Mouse (Mus musculus) intestine, postnatal 0 days (tissue): ENCODE data around the gene Crebzf. TPM values are rescaled to one million over a fixed set of nuclear protein-coding genes. Genes with fewer than 3 reads are reported as not detected.
A peak's percentile ranks its signal among the peaks of the same experiment; 100 is the strongest.

Source experiments
- ATAC-seq: fragments of 200-750 bp; cut with Nextera tagmentation; 2 replicates; pipeline ENCODE4 v1.8.0; 2017; ENCODE audit warnings: mild to moderate bottlenecking, moderate TSS enrichment, moderate library complexity
- H3K27ac ChIP-seq: fragments of 300-500 bp; sonication (generic); 2 replicates; pipeline ENCODE4 v1.5.1; 2014; ENCODE audit warnings: mild to moderate bottlenecking, low read depth, low read length, moderate library complexity
- H3K27me3 ChIP-seq: fragments of 300-500 bp; sonication (generic); replicated peaks from 2 replicates; pipeline ENCODE4 v1.6.1; 2014; ENCODE audit warnings: low read length, mixed read lengths; ENCODE audit not compliant: control insufficient read depth, insufficient read depth
- H3K36me3 ChIP-seq: fragments of 300-500 bp; sonication (generic); 2 replicates; pipeline ENCODE4 v1.6.1; 2014; ENCODE audit warnings: mild to moderate bottlenecking, moderate library complexity; ENCODE audit not compliant: control insufficient read depth, insufficient read depth
- H3K4me1 ChIP-seq: fragments of 300-500 bp; sonication (generic); replicated peaks from 2 replicates; pipeline ENCODE4 v1.6.1; 2014; ENCODE audit warnings: antibody characterized with exemption, low read length, mixed read lengths; ENCODE audit not compliant: control insufficient read depth, insufficient read depth
- H3K4me2 ChIP-seq: fragments of 300-500 bp; sonication (generic); replicated peaks from 2 replicates; pipeline ENCODE4 v1.6.1; 2014; ENCODE audit warnings: low read depth, mild to moderate bottlenecking, moderate library complexity
- H3K4me3 ChIP-seq: fragments of 300-500 bp; sonication (generic); 2 replicates; pipeline ENCODE4 v1.5.1; 2014; ENCODE audit warnings: low read depth, low read length
- H3K9ac ChIP-seq: fragments of 300-500 bp; sonication (generic); 2 replicates; pipeline ENCODE4 v1.6.1; 2014; ENCODE audit warnings: mild to moderate bottlenecking, low read depth, low read length
- H3K9me3 ChIP-seq: fragments of 300-500 bp; sonication (generic); 2 replicates; pipeline ENCODE4 v1.6.1; 2016; ENCODE audit warnings: mixed run types; ENCODE audit not compliant: control insufficient read depth
- CTCF ChIP-seq: sonication (generic); IDR thresholded peaks from 2 replicates; pipeline ENCODE4 v1.5.1; 2016; ENCODE audit warnings: low read depth, mild to moderate bottlenecking, control low read depth, antibody characterized with exemption, moderate library complexity
- WGBS: fragments of 180-500 bp; shearing (Covaris S2); extraction: QIAGEN DNeasy Blood & Tissue Kit; methylation state at CpG from one replicate; pipeline ENCODE4 v1.1.7; 2014; 5-methylcytosine and 5-hydroxymethylcytosine counted together
- polyA plus RNA-seq: library from polyadenylated mRNA; unstranded; fragments of >200 nt; fragmentation: Nextera tagmentation; extraction: Ambion mirVana; gene quantifications from 2 replicates; pipeline ENCODE4 v1.2.1, GENCODE M21; 2015

The Crebzf gene
- polyA plus RNA-seq, result 19.3 and 23.7 TPM in 2 replicates

GRCm38 (mm10) chr7:90442518-90443080, at the start of gene Crebzf:
Crebzf (plus strand) TSS chr7:90442729.
- TF ChIP-seq CTCF, result no peak
- WGBS, result under 1% methylated on average over 42 of the region's 54 CpGs
- peak within 1 kb of the TSS; percentile 80 for H3K4me2 ChIP-seq
- peak; percentile 98 for ATAC-seq
- H3K4me1 ChIP-seq, result no peaks in the 10 kb centered on the region
- H3K27me3 ChIP-seq, result no peaks in the 10 kb centered on the region
- H3K36me3 ChIP-seq, result peaks cover 2% of the 10 kb centered on the region; the same call in 1 of the 2 replicates
- peak within 1 kb of the TSS; percentile 100 for H3K9ac ChIP-seq
- H3K9me3 ChIP-seq, result no peaks in the 10 kb centered on the region
- H3K27ac ChIP-seq, result peak within 1 kb of the TSS; percentile 99
- H3K4me3 ChIP-seq, result peak within 1 kb of the TSS; percentile 98

GRCm38 (mm10) chr7:90395073-90395472, 47.5 kb upstream of the Crebzf start:
- H3K4me2 ChIP-seq, result no peak overlapping the region
- ATAC-seq, result no peak

GRCm38 (mm10) chr7:90395928-90396327, 46.6 kb upstream of the Crebzf start:
- no peak for ATAC-seq
- no peak overlapping the region for H3K4me2 ChIP-seq
- no peak overlapping the region for H3K27ac ChIP-seq
- 56% methylated on average over 5 of the region's 5 CpGs for WGBS
- no peaks in the 10 kb centered on the region for H3K36me3 ChIP-seq
- no peaks in the 10 kb centered on the region for H3K27me3 ChIP-seq
- H3K9ac ChIP-seq, result no peak overlapping the region
- TF ChIP-seq CTCF, result no peak
- H3K4me3 ChIP-seq, result no peak overlapping the region
- H3K4me1 ChIP-seq, result no peaks in the 10 kb centered on the region
- no peaks in the 10 kb centered on the region for H3K9me3 ChIP-seq

More at GRCm38 (mm10) chr7:90395073-90395472, 47.5 kb upstream of the Crebzf start:
- Histone ChIP-seq H3K27ac (no peak overlapping the region), H3K4me1 (no peaks in the 10 kb centered on the region), H3K9ac (no peak overlapping the region), H3K36me3 (no peaks in the 10 kb centered on the region), H3K4me3 (no peak overlapping the region), H3K9me3 (no peaks in the 10 kb centered on the region), H3K27me3 (no peaks in the 10 kb centered on the region)
- TF ChIP-seq CTCF, result no peak
- whole genome bisulfite sequencing, result 47% methylated on average over 4 of the region's 4 CpGs

DNA sequence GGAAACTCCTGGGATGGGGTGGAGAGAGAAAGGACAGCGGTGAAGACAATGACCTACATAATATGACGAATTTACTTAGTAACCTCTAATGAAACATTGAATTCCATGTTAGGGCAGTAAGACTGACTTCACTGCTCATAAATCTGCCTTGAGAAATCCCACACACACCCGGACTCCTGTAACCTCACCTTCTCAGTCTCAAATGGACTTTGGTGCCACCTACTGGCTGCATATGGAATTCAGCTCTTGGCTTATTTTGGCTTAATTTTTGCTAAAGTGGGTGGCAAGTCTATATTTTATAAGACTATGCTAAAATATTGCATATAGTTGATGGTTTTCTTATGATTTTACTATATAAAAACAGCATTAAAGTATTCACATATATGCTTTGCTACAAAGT, 32.6 kb upstream of the Crebzf start:
- no peak overlapping the region for H3K9ac ChIP-seq
- no peaks in the 10 kb centered on the region for H3K4me1 ChIP-seq
- TF ChIP-seq CTCF, result peak; percentile 87
- ATAC-seq, result no peak
- WGBS, result 43% methylated on average over 3 of the region's 3 CpGs
- no peaks in the 10 kb centered on the region for H3K36me3 ChIP-seq
- H3K27ac ChIP-seq, result no peak overlapping the region
- H3K4me2 ChIP-seq, result no peak overlapping the region
- H3K9me3 ChIP-seq, result no peaks in the 10 kb centered on the region
- H3K27me3 ChIP-seq, result no peaks in the 10 kb centered on the region
- H3K4me3 ChIP-seq, result no peak overlapping the region

DNA sequence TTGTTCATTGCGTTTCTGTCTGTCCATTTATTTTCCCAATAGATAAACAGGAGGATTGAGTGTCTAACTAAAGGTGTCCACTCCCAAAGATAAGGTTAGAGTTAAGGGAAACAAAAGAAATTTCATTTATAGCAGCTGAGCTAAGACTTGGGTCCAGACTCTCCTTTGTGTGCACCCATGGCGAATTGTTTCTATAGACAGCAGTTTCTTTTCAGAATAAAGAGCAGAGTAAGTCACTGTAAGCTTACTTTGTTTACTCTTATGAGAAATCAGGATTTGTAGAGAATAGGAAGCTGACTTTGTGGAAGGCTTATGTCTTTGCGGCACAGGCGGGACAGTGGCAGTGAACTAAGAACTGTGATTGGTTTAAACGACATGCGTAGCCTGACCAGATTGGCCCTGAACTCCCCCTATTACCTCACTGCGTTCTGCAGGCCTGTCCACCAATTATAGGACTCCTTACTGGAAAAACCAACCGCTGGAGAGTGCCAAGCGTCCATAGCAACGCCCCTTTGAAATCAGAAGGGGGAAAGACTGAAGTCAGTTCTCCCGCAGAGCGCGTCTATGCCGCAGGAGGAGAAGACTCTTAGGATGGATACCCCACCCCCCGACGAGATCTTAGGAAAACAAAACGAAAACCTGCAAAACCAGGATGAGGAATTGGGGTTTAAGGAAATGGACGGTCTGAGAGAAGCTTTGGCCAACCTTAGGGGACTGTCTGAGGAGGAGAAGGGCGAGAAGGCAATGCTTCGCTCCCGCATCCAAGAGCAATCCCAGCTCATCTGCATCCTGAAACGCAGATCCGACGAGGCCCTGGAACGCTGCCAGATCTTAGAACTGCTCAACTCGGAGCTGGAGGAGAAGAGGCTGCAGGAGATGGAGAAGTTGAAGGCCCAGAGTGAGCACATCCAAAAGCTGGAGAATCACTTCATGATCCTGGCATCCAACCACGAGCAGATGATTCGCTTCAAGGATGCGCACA, 16.2 kb upstream of the Crebzf start, which contains the start of gene Ccdc89:
Gene Ccdc89, plus strand, starts transcription at position 558 of the 982 bp plus-strand sequence.
- H3K9ac ChIP-seq, result peak within 1 kb of the TSS; percentile 26; the same call in 1 of the 2 replicates

DNA sequence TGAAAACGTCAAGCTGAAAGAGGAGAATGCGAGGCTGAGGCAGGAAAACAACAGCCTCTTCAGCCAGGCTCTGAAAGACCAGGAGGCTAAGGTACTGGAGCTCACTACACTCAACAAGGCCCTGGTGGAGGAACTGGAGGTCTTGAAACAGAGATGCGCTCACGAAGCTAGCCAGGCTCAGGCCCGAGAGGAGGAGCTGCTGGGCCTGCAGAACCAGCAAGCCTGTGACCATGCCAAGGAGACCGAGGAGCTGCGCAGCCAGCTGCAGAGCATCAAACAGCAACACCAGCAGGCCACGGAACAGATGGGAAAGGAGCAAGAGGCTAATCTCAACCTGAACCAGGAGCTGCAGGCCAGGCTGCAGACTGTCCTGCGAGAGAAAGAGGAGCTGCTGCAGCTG, 15.5 kb upstream of the Crebzf start:
- Histone ChIP-seq H3K4me3 (peak overlapping the region; percentile 39; the same call in 1 of the 2 replicates), H3K4me2 (peak overlapping the region; percentile 69), H3K9ac (no peak overlapping the region), H3K9me3 (no peaks in the 10 kb centered on the region), H3K27me3 (no peaks in the 10 kb centered on the region), H3K27ac (no peak overlapping the region), H3K36me3 (no peaks in the 10 kb centered on the region), H3K4me1 (no peaks in the 10 kb centered on the region)
- no peak for ATAC-seq
- 59% methylated on average over 9 of the region's 9 CpGs for WGBS
- no peak for TF ChIP-seq CTCF

More for the DNA sequence above, 16.2 kb upstream of the Crebzf start, which contains the start of gene Ccdc89:
- Histone ChIP-seq H3K4me2 (peak within 1 kb of the TSS; percentile 69), H3K27me3 (no peaks in the 10 kb centered on the region), H3K36me3 (no peaks in the 10 kb centered on the region), H3K27ac (no peak within 1 kb of the TSS), H3K4me1 (no peaks in the 10 kb centered on the region), H3K4me3 (peak within 1 kb of the TSS; percentile 39), H3K9me3 (no peaks in the 10 kb centered on the region)
- TF ChIP-seq CTCF, result no peak
- ATAC-seq, result peak; percentile 100
- WGBS, result 22% methylated on average over 29 of the region's 29 CpGs
